Mouse (Mus musculus): ENCODE results near the gene Dntt. TPM values are rescaled to one million over a fixed set of nuclear protein-coding genes. Genes with fewer than 3 reads are reported as not detected.

Gene Dntt
- polyA plus RNA-seq, 1 experiment from 2014 or later, result not detected

DNA sequence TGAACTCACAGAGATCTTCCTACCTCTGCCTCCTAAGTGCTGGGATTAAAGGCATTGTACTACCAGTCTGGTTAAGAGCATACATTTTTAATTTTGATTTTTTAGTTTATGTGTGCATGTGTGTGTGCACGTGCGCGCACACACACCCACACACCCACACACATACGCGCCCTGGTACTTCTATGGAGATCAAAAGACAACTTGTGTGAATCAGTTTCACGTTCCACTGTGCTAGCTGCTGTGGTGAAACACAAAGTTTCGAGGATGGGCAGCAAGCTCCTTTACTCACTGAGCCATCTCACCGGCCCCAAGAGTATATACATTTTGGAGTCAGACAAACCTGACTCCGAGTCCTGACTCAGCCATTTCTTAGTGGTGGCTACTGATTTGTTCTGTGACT, 1.5 kb upstream of the Dntt start:
- H3K9me3 ChIP-seq (ENCODE audit: control insufficient read depth), result no peaks in the 10 kb centered on the region
- no peaks in the 10 kb centered on the region; the same call in 1 of the 2 replicates for H3K27me3 ChIP-seq (replicated peaks; ENCODE audit: control insufficient read depth, insufficient read depth, low read length)
- no peak for TF ChIP-seq CTCF (IDR thresholded peaks at IDR 0.05; ENCODE audit: low read depth)
- no peak for ATAC-seq
- H3K4me2 ChIP-seq (replicated peaks; ENCODE audit: low read depth), result no peak overlapping the region
- WGBS, result 91% methylated on average over 9 of the region's 9 CpGs
- no peak overlapping the region for H3K4me3 ChIP-seq (ENCODE audit: low read depth, low read length)
- no peaks in the 10 kb centered on the region for H3K36me3 ChIP-seq (ENCODE audit: control insufficient read depth, insufficient read depth)
- no peak overlapping the region for H3K9ac ChIP-seq (ENCODE audit: low read depth, low read length)
- no peaks in the 10 kb centered on the region for H3K4me1 ChIP-seq (replicated peaks; ENCODE audit: control insufficient read depth, insufficient read depth, low read length)
- H3K27ac ChIP-seq (ENCODE audit: low read depth, low read length), result no peak overlapping the region

GRCm38 (mm10) chr19:41030161-41030560, 1.1 kb downstream of the Dntt start:
- 77% methylated on average over 6 of the region's 6 CpGs for WGBS
- H3K27me3 ChIP-seq (replicated peaks; ENCODE audit: control insufficient read depth, insufficient read depth, low read length), result no peaks in the 10 kb centered on the region; the same call in 1 of the 2 replicates
- no peak for ATAC-seq
- H3K9ac ChIP-seq (ENCODE audit: low read depth, low read length), result no peak overlapping the region
- H3K36me3 ChIP-seq (ENCODE audit: control insufficient read depth, insufficient read depth), result no peaks in the 10 kb centered on the region
- no peak for TF ChIP-seq CTCF (IDR thresholded peaks at IDR 0.05; ENCODE audit: low read depth)
- H3K4me3 ChIP-seq (ENCODE audit: low read depth, low read length), result no peak overlapping the region
- H3K9me3 ChIP-seq (ENCODE audit: control insufficient read depth), result no peaks in the 10 kb centered on the region
- H3K4me1 ChIP-seq (replicated peaks; ENCODE audit: control insufficient read depth, insufficient read depth, low read length), result no peaks in the 10 kb centered on the region
- no peak overlapping the region for H3K27ac ChIP-seq (ENCODE audit: low read depth, low read length)
- no peak overlapping the region for H3K4me2 ChIP-seq (replicated peaks; ENCODE audit: low read depth)

- no peak for TF ChIP-seq CTCF (IDR thresholded peaks at IDR 0.05; ENCODE audit: low read depth)
- Histone ChIP-seq H3K36me3 (ENCODE audit: control insufficient read depth, insufficient read depth) (no peaks in the 10 kb centered on the region), H3K4me3 (ENCODE audit: low read depth, low read length) (no peak overlapping the region), H3K4me1 (replicated peaks; ENCODE audit: control insufficient read depth, insufficient read depth, low read length) (no peaks in the 10 kb centered on the region), H3K9ac (ENCODE audit: low read depth, low read length) (no peak overlapping the region), H3K9me3 (ENCODE audit: control insufficient read depth) (no peaks in the 10 kb centered on the region), H3K27me3 (replicated peaks; ENCODE audit: control insufficient read depth, insufficient read depth, low read length) (no peaks in the 10 kb centered on the region; the same call in 1 of the 2 replicates), H3K27ac (ENCODE audit: low read depth, low read length) (no peak overlapping the region), H3K4me2 (replicated peaks; ENCODE audit: low read depth) (no peak overlapping the region)
- ATAC-seq, result no peak
- 52% methylated on average over 11 of the region's 11 CpGs for WGBS
Measured at GRCm38 (mm10) chr19:41031009-41031408, 1.9 kb downstream of the Dntt start.

DNA sequence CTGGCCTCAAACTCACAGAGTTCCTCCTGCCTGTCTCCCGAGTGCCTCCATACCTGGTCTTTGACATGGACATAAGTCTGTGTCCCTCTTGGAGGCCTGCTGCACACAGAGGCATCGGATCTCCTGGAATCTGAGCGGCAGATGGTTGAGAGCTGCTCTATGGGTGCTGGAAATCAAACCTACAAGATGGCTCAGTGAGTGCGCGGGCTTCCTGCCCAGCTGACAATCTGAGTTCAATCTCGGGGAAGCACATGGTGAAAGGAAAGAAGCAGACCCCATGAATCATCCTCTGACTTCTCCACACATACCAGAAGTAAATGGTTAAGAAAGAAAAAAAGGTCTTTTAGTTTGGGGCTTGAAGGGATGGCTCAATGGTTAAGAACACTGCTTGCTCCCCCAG, 2.8 kb downstream of the Dntt start:
- Histone ChIP-seq H3K4me1 (replicated peaks; ENCODE audit: control insufficient read depth, insufficient read depth, low read length) (no peaks in the 10 kb centered on the region), H3K9me3 (ENCODE audit: control insufficient read depth) (no peaks in the 10 kb centered on the region), H3K4me2 (replicated peaks; ENCODE audit: low read depth) (no peak overlapping the region), H3K9ac (ENCODE audit: low read depth, low read length) (no peak overlapping the region), H3K4me3 (ENCODE audit: low read depth, low read length) (no peak overlapping the region), H3K36me3 (ENCODE audit: control insufficient read depth, insufficient read depth) (no peaks in the 10 kb centered on the region), H3K27me3 (replicated peaks; ENCODE audit: control insufficient read depth, insufficient read depth, low read length) (no peaks in the 10 kb centered on the region), H3K27ac (ENCODE audit: low read depth, low read length) (no peak overlapping the region)
- no peak for ATAC-seq
- TF ChIP-seq CTCF (IDR thresholded peaks at IDR 0.05; ENCODE audit: low read depth), result no peak
- WGBS, result 81% methylated on average over 6 of the region's 6 CpGs

GRCm38 (mm10) chr19:41035809-41036551, 6.9 kb downstream of the Dntt start:
- Histone ChIP-seq H3K27ac (ENCODE audit: low read depth, low read length) (no peak overlapping the region), H3K4me1 (replicated peaks; ENCODE audit: control insufficient read depth, insufficient read depth, low read length) (no peaks in the 10 kb centered on the region), H3K9me3 (ENCODE audit: control insufficient read depth) (no peaks in the 10 kb centered on the region), H3K4me2 (replicated peaks; ENCODE audit: low read depth) (no peak overlapping the region), H3K9ac (ENCODE audit: low read depth, low read length) (no peak overlapping the region), H3K36me3 (ENCODE audit: control insufficient read depth, insufficient read depth) (no peaks in the 10 kb centered on the region), H3K27me3 (replicated peaks; ENCODE audit: control insufficient read depth, insufficient read depth, low read length) (no peaks in the 10 kb centered on the region), H3K4me3 (ENCODE audit: low read depth, low read length) (no peak overlapping the region)
- 65% methylated on average over 4 of the region's 4 CpGs for WGBS
- TF ChIP-seq CTCF (IDR thresholded peaks at IDR 0.05; ENCODE audit: low read depth), result no peak
- ATAC-seq, result no peak

DNA sequence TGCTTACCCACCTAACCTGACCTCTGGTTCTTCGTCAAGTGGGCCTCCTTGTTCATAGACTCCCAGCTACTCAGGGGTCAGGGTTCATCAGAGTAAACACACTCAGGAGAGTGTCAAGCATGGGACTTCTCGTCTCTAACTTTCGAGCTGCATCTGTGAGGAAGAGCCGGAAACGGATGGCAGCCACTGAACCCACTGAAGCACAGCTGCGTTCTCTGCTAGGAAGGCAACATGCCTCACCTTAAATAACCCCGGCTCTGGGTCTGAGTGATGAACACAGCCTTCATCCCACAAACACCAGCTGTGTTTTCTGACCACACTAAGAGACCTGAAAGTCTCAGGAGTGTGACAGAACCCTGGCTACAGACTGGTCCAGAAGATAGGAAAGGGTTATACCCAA, 10.0 kb downstream of the Dntt start:
- Histone ChIP-seq H3K27me3 (replicated peaks; ENCODE audit: control insufficient read depth, insufficient read depth, low read length) (no peaks in the 10 kb centered on the region), H3K27ac (ENCODE audit: low read depth, low read length) (no peak overlapping the region), H3K4me1 (replicated peaks; ENCODE audit: control insufficient read depth, insufficient read depth, low read length) (no peaks in the 10 kb centered on the region), H3K9ac (ENCODE audit: low read depth, low read length) (no peak overlapping the region), H3K36me3 (ENCODE audit: control insufficient read depth, insufficient read depth) (no peaks in the 10 kb centered on the region), H3K9me3 (ENCODE audit: control insufficient read depth) (no peaks in the 10 kb centered on the region), H3K4me2 (replicated peaks; ENCODE audit: low read depth) (no peak overlapping the region), H3K4me3 (ENCODE audit: low read depth, low read length) (no peak overlapping the region)
- no peak for TF ChIP-seq CTCF (IDR thresholded peaks at IDR 0.05; ENCODE audit: low read depth)
- ATAC-seq, result no peak
- WGBS, result 60% methylated on average over 7 of the region's 7 CpGs
